Mouse (Mus musculus) intestine, embryonic 14.5 days (tissue): Measurements from ENCODE around the gene Sept3. TPM values are rescaled to one million over a fixed set of nuclear protein-coding genes. Genes with fewer than 3 reads are reported as not detected.

Experiments
- ATAC-seq: fragments of 200-750 bp; cut with Nextera tagmentation; replicated peaks from 2 replicates; pipeline ENCODE4 v1.8.0; 2017; ENCODE audit warnings: low read depth, moderate number of reproducible peaks, moderate TSS enrichment, moderate library complexity; ENCODE audit not compliant: low FRiP score, low TSS enrichment
- DNase-seq: peaks from one replicate; pipeline ENCODE4 v3.0.0-alpha.2; 2018; ENCODE audit warnings: low spot score
- H3K27ac ChIP-seq: fragments of 300-500 bp; sonication (generic); 2 replicates; pipeline ENCODE4 v1.5.1; 2014; ENCODE audit warnings: low read depth, mild to moderate bottlenecking, control low read depth
- H3K27me3 ChIP-seq: fragments of 300-500 bp; sonication (generic); replicated peaks from 2 replicates; pipeline ENCODE4 v1.6.1; 2014; ENCODE audit warnings: low read length, control low read depth; ENCODE audit not compliant: control insufficient read depth, insufficient read depth
- H3K36me3 ChIP-seq: fragments of 300-500 bp; sonication (generic); 2 replicates; pipeline ENCODE4 v1.6.1; 2014; ENCODE audit warnings: low read length, control low read depth; ENCODE audit not compliant: control insufficient read depth, insufficient read depth
- H3K4me1 ChIP-seq: fragments of 300-500 bp; sonication (generic); replicated peaks from 2 replicates; pipeline ENCODE4 v1.6.1; 2014; ENCODE audit warnings: low read length, control low read depth, mixed read lengths; ENCODE audit not compliant: control insufficient read depth, insufficient read depth
- H3K4me2 ChIP-seq: fragments of 300-500 bp; sonication (generic); 2 replicates; pipeline ENCODE4 v1.6.1; 2014; ENCODE audit warnings: low read length
- H3K4me3 ChIP-seq: fragments of 300-500 bp; sonication (generic); 2 replicates; pipeline ENCODE4 v1.5.1; 2014; ENCODE audit warnings: low read depth, low read length, control low read depth, mixed read lengths
- H3K9ac ChIP-seq: fragments of 300-500 bp; sonication (generic); 2 replicates; pipeline ENCODE4 v1.6.1; 2014; ENCODE audit warnings: mild to moderate bottlenecking, low read length
- H3K9me3 ChIP-seq: fragments of 300-500 bp; sonication (generic); 2 replicates; pipeline ENCODE4 v1.6.1; 2016; ENCODE audit warnings: low read length, control low read depth; ENCODE audit not compliant: control insufficient read depth
- WGBS: fragments of 180-500 bp; shearing (Covaris S2); extraction: QIAGEN DNeasy Blood & Tissue Kit; methylation state at CpG from one replicate; pipeline ENCODE4 v1.1.7; 2014; 5-methylcytosine and 5-hydroxymethylcytosine counted together
- polyA plus RNA-seq: library from polyadenylated mRNA; unstranded; fragments of >200 nt; fragmentation: Nextera tagmentation; extraction: Ambion mirVana; gene quantifications from 2 replicates; pipeline ENCODE4 v1.2.1, GENCODE M21; 2014

The Sept3 gene
- polyA plus RNA-seq, 1 experiment from 2014 or later: 18.3 TPM

DNA sequence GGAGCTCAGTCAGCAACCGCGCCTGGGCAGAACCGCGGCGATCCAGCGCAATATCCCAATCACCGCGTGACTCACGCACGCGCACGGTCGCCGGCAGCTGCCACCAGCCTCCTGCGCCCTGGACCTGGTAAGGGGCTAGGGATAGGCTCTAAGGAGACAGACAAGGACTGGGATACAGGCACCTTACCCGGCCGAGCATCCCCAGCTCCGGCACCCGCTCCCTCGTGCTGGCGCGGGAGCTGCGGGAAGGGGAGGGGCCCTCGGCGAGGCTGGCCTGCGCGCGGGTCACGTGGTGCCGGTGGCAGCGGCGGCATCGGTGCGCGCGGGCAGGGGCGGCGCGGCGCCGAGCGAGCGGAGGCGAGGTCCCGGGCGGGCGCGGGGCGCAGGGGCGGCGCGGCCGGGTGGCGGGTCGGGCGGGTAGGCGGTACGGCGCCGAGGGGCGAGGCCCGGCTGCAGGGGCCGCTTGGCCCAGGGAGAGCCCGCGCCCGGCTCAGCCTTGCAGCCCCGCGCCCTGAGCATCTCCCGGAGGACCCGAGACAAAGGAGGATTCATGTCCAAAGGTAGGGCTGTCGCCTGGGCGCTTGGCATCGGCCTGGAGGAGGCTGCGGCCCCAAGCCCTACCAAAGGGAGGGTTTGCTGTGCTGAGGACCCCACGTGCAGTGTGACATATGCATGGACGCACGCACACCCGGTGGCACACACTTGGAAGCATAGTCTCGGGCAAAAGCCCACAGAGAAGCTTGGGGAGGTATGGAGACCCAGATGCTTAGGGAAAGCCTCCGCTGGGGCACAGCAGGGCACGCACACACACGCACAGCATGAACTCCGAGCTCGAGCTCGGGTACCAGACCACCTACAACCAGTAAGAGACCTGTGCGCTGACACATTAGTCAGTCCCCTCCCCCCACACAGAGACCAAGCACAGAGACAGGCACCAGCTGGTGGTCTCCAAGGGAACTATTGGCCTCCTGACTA lies 521 bp downstream of the Sept3 start:
- WGBS: under 1% methylated on average over 82 of the region's 86 CpGs
- Histone ChIP-seq H3K27ac (peak overlapping the region; percentile 51; the same call in 1 of the 2 replicates), H3K27me3 (peaks cover 29% of the 10 kb centered on the region), H3K36me3 (no peaks in the 10 kb centered on the region), H3K4me1 (peaks cover 4% of the 10 kb centered on the region; the same call in 1 of the 2 replicates), H3K9me3 (no peaks in the 10 kb centered on the region), H3K4me3 (peak overlapping the region; percentile 55), H3K4me2 (peak overlapping the region; percentile 97), H3K9ac (peak overlapping the region; percentile 58)
- ATAC-seq (peak; percentile 54), DNase-seq (peak; percentile 70)

DNA sequence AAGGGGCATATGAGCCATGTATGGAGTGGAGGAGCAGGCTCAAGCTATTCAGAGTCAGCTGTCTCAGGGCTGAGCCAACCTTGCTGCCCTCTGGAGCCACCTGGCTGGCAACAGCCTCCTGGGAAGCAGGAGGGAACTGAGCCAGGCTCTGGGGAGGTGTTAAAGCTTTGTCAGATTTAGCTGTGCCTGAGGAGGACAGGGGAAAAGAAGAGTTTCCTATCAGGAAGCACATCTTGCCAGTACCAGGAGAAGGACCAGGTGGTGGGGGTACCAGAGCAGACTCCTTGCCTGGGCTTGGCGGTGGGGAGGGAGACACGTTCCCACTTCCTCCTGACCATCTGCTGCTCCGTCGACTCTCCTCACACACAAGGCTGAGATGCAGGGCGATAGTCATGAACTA lies 2.9 kb downstream of the Sept3 start:
- Histone ChIP-seq H3K4me2 (no peak overlapping the region), H3K9me3 (no peaks in the 10 kb centered on the region), H3K36me3 (peaks cover 5% of the 10 kb centered on the region; the same call in 1 of the 2 replicates), H3K4me3 (no peak overlapping the region), H3K27ac (no peak overlapping the region), H3K27me3 (peaks cover 26% of the 10 kb centered on the region), H3K9ac (no peak overlapping the region), H3K4me1 (peaks cover 4% of the 10 kb centered on the region; the same call in 1 of the 2 replicates)
- WGBS: 87% methylated on average over 5 of the region's 5 CpGs
- DNase-seq (no peak), ATAC-seq (no peak)

DNA sequence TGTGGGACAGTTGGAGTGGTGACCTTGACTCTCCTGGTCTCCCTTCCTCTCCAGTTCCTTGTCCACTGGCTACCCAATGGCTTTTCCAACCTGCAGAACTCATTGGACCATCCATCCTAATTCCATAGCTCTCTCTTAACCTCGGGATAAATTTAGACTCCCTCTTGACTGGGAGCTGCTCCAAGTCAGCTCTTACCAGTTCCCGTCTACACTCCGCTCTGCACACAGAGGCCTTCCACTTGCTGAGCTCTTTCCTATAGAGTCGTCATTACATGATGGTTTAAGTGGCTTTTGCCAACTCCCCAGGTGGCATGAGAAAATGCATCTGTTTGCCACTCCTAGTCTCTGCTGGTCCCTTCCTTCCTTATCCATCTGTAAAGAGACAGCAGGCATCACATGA lies 5.9 kb downstream of the Sept3 start:
- no peak overlapping the region for H3K27ac ChIP-seq
- H3K4me3 ChIP-seq: no peak overlapping the region
- ATAC-seq (no peak), DNase-seq (no peak)
- H3K27me3 ChIP-seq: peaks cover 1% of the 10 kb centered on the region; the same call in 1 of the 2 replicates
- H3K9ac ChIP-seq: no peak overlapping the region
- WGBS: 86% methylated on average over 4 of the region's 4 CpGs
- peaks cover 8% of the 10 kb centered on the region; the same call in 1 of the 2 replicates for H3K36me3 ChIP-seq
- H3K4me2 ChIP-seq: no peak overlapping the region
- H3K9me3 ChIP-seq: no peaks in the 10 kb centered on the region
- peaks cover 4% of the 10 kb centered on the region; the same call in 1 of the 2 replicates for H3K4me1 ChIP-seq

DNA sequence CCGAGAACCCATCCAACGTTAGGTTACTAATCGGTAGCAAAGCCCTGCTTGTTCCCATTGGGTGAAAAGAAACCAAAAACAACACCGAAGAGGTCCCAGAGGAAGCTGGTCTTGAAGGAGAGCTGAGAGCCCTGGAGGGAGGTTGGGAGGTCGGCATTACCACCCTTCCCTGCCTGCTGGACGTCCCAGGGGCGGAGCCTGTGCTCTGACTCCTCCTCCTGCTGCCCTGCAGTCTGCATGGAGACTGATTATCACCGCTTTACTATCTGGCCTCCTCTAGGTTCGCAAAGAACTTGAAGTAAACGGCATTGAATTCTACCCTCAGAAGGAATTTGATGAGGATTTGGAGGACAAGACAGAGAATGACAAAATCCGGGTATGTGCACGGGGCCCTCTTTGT lies 11.5 kb downstream of the Sept3 start:
- Histone ChIP-seq H3K4me1 (no peaks in the 10 kb centered on the region), H3K4me3 (no peak overlapping the region), H3K9ac (no peak overlapping the region), H3K4me2 (no peak overlapping the region), H3K9me3 (no peaks in the 10 kb centered on the region), H3K27ac (no peak overlapping the region), H3K36me3 (peaks cover 17% of the 10 kb centered on the region; the same call in 1 of the 2 replicates), H3K27me3 (no peaks in the 10 kb centered on the region)
- 61% methylated on average over 12 of the region's 12 CpGs for WGBS
- DNase-seq: no peak
- ATAC-seq: no peak

DNA sequence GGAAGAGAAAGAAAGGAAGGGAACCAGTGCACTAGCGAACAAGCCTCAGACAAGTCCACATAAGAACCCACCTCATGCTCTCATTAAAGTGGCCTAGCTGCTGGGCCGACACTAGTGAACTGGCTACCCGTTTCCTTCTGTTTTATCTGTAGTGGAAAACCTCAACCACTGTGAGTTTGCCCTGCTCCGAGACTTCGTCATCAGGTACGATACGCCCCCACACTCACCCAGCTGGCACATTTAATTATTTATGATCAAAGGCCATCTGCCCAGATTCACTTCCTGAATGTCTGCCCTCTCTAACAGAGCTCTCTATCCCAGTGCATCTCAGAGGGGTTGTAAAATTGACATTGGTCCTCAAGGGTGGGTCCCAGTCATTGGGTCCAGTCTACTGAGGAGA lies 15.6 kb downstream of the Sept3 start:
- no peak for ATAC-seq
- Histone ChIP-seq H3K36me3 (peaks cover 12% of the 10 kb centered on the region; the same call in 1 of the 2 replicates), H3K9me3 (no peaks in the 10 kb centered on the region), H3K4me1 (peaks cover 9% of the 10 kb centered on the region), H3K9ac (no peak overlapping the region), H3K27me3 (no peaks in the 10 kb centered on the region), H3K4me2 (no peak overlapping the region), H3K4me3 (no peak overlapping the region), H3K27ac (no peak overlapping the region)
- 86% methylated on average over 7 of the region's 7 CpGs for WGBS
- DNase-seq: no peak

DNA sequence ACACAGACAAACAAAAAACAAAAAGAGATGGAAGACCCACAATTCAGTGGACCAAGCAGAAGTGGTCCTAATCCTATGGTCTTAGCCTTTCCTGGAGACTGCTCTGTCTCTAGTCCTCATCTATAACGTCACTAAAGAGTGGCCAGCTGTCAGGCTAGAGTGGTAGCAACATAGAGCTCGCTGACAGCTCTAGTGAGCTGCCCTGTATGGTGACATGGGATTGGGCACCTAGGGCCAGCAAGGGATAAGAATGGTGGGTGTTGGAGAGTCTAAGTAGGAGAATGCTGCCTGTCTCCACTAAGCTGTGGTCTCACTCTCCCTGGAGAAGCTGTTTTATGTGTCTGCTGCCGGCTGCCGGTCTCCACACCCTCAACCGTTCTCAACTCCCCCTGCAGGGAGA lies 18.2 kb downstream of the Sept3 start:
- no peak overlapping the region for H3K27ac ChIP-seq
- WGBS: 26% methylated on average over 5 of the region's 5 CpGs
- 0 out of 2 replicates have a peak, but pooled peaks cover 4% of the 10 kb centered on the region for H3K36me3 ChIP-seq
- H3K4me2 ChIP-seq: peak overlapping the region; percentile 35
- no peaks in the 10 kb centered on the region for H3K27me3 ChIP-seq
- H3K9ac ChIP-seq: no peak overlapping the region
- ATAC-seq: no peak; the same call in 1 of the 2 replicates
- H3K9me3 ChIP-seq: no peaks in the 10 kb centered on the region
- H3K4me1 ChIP-seq: peaks cover 9% of the 10 kb centered on the region
- no peak for DNase-seq
- H3K4me3 ChIP-seq: peak overlapping the region; percentile 16; the same call in 1 of the 2 replicates

DNA sequence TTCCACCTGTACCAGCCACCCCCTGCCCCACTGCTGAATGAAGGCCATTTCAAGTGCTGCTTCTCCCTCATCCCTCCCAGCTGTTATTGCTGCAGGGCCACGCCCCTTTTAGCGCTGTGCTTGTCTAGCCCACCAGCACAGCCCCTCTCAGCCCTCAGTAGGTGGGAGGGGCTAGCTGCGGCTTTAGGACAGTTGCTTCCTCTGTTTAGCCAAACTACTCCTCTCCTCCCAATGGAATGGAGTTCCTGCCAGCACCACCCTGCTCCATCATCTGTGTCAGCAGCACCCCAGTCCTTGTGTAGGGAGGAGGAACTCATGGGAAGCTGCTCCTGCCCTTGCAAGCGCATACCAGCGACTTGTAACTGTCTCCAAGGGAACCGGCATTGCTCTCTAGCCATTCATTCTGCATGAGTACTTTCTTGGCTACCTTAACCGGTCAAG lies 18.6 kb downstream of the Sept3 start:
- H3K4me3 ChIP-seq: peak overlapping the region; percentile 16; the same call in 1 of the 2 replicates
- peak overlapping the region; percentile 35 for H3K4me2 ChIP-seq
- WGBS: 2% methylated on average over 7 of the region's 7 CpGs
- H3K4me1 ChIP-seq: peaks cover 9% of the 10 kb centered on the region
- no peaks in the 10 kb centered on the region for H3K9me3 ChIP-seq
- H3K36me3 ChIP-seq: 0 out of 2 replicates have a peak, but pooled peaks cover 4% of the 10 kb centered on the region
- H3K27ac ChIP-seq: no peak overlapping the region
- no peaks in the 10 kb centered on the region for H3K27me3 ChIP-seq
- DNase-seq (peak; percentile 65), ATAC-seq (peak; percentile 74)
- no peak overlapping the region for H3K9ac ChIP-seq

DNA sequence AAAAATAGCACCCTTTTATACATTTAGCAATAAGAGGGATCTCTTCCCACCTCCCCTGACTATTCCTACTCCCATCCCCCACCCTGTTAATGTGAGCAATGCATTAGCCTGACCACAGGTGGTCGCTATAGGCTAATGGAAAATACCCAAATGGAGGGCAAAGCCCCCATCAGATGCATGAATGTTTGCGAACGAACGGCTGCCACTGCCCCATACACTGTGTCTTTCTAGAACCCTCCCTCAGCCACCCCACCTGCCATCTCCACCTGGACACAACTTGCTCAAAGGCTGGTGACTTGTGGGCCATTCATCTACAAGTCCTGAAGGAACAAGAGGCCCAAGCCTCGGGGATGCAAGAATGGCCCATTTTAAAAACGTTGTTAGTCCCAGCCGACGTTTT lies 19.4 kb downstream of the Sept3 start:
- ATAC-seq (no peak), DNase-seq (no peak)
- H3K9me3 ChIP-seq: no peaks in the 10 kb centered on the region
- no peak overlapping the region for H3K4me2 ChIP-seq
- 0 out of 2 replicates have a peak, but pooled peaks cover 4% of the 10 kb centered on the region for H3K36me3 ChIP-seq
- no peak overlapping the region for H3K4me3 ChIP-seq
- H3K4me1 ChIP-seq: peaks cover 9% of the 10 kb centered on the region
- H3K27ac ChIP-seq: no peak overlapping the region
- H3K27me3 ChIP-seq: no peaks in the 10 kb centered on the region
- 48% methylated on average over 8 of the region's 8 CpGs for WGBS
- H3K9ac ChIP-seq: no peak overlapping the region
